In genomic region chr1:23004882-23005281, GRCm38 (mm10) we compare ENCODE assay signal across 14 mouse cellular contexts.
"Had no signal": no experiment of that assay in that cellular context is flagged by ENCODE, and none has a peak within 500 bp of the region (broad histone marks: within the 10 kb centered on the region; RNA-seq: fewer than 3 reads in every experiment).

No protein-coding gene starts in this region.

- H3K36me3 ChIP-seq: limb, embryonic 15.5 days; liver, embryonic 12.5 days; midbrain, embryonic 10.5 days; neural tube, embryonic 15.5 days had no signal

- H3K4me3 ChIP-seq: limb, embryonic 15.5 days; liver, embryonic 12.5 days; midbrain, embryonic 10.5 days; myocyte; neural tube, embryonic 15.5 days had no signal

- ATAC-seq: liver, embryonic 12.5 days had no signal

- DNase-seq: kidney, postnatal 10 days; layer of hippocampus, postnatal 36 days; lung, embryonic 14.5 days; lung, postnatal 10 days; lung, postnatal 4 days; midbrain, embryonic 14.5 days; right cerebral cortex, adult 18-20 months; right cerebral cortex, postnatal 25 days; thymus, postnatal 36 days had no signal

- H3K4me1 ChIP-seq: limb, embryonic 15.5 days; liver, embryonic 12.5 days; midbrain, embryonic 10.5 days; neural tube, embryonic 15.5 days had no signal

- H3K9me3 ChIP-seq: limb, embryonic 15.5 days; liver, embryonic 12.5 days; midbrain, embryonic 10.5 days; neural tube, embryonic 15.5 days had no signal

- H3K9ac ChIP-seq: limb, embryonic 15.5 days; liver, embryonic 12.5 days; lung, embryonic 14.5 days; neural tube, embryonic 15.5 days had no signal

- H3K27me3 ChIP-seq: limb, embryonic 15.5 days; liver, embryonic 12.5 days; neural tube, embryonic 15.5 days had no signal

- H3K4me2 ChIP-seq: limb, embryonic 15.5 days; liver, embryonic 12.5 days; lung, embryonic 14.5 days; neural tube, embryonic 15.5 days had no signal

- H3K27ac ChIP-seq: limb, embryonic 15.5 days; liver, embryonic 12.5 days; midbrain, embryonic 10.5 days; neural tube, embryonic 15.5 days had no signal
